Mouse (Mus musculus): ENCODE results near the gene Mill2. TPM values are rescaled to one million over a fixed set of nuclear protein-coding genes. Genes with fewer than 3 reads are reported as not detected.

Gene Mill2
- polyA plus RNA-seq, 1 experiment from 2014 or later = 0.31 TPM

DNA sequence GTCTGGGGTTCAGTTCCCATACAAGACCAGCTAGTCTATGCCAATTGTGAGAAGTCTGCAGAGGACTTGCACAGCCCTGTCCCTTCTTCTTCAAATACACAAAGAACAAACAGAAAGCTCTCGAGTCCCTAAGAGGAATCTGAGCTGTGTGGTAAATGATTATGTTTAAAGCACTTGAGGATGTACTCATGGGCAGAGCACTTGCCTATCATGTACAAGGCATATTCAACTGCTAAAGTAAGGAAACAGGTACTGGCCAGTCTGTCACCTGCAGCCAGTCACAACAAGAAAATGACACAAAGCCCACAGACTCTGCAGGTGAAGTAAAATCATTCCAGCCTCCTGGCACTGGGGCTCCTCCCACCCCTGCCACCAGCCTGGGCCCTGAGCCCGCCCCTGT, 60.7 kb downstream of the Mill2 start:
- Histone ChIP-seq H3K27ac (ENCODE audit: poor library complexity, severe bottlenecking) (no peak overlapping the region), H3K27me3 (replicated peaks) (no peaks in the 10 kb centered on the region), H3K4me1 (replicated peaks) (no peaks in the 10 kb centered on the region), H3K9me3 (replicated peaks) (no peaks in the 10 kb centered on the region), H3K4me3 (no peak overlapping the region), H3K36me3 (peaks cover 53% of the 10 kb centered on the region), H3K9ac (no peak overlapping the region), H3K4me2 (no peak overlapping the region)
- no peak for ATAC-seq (ENCODE audit: insufficient number of reproducible peaks, low FRiP score)
- 82% methylated on average over 2 of the region's 2 CpGs for WGBS

- Histone ChIP-seq H3K9ac (no peak overlapping the region), H3K9me3 (replicated peaks) (no peaks in the 10 kb centered on the region), H3K4me2 (no peak overlapping the region), H3K36me3 (peaks cover 57% of the 10 kb centered on the region), H3K4me1 (replicated peaks) (no peaks in the 10 kb centered on the region), H3K4me3 (no peak overlapping the region), H3K27ac (ENCODE audit: poor library complexity, severe bottlenecking) (no peak overlapping the region), H3K27me3 (replicated peaks) (no peaks in the 10 kb centered on the region)
- no peak for ATAC-seq (ENCODE audit: insufficient number of reproducible peaks, low FRiP score)
- WGBS = 58% methylated on average over 3 of the region's 3 CpGs
These were observed 62.7 kb downstream of the Mill2 start for GRCm38 (mm10) chr7:18902486-18902885.

DNA sequence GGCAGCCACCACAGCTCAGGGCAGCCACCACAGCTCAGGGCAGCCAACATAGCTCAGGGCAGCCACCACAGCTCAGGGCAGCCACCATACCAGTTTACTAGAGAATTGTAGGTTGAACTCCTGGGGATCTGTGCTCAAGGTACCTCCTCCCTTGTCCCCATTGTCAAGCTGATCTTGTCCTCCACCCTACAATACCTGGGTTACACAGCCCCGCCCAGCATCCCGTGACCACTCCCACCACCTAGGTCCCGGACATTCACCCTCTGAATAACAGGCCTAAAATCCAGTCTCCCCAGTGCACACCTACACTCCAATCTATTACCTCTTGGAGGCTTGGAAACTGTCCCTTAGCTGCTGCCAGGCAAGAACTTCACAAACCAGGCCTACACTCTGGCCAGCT, 65.2 kb downstream of the Mill2 start:
- Histone ChIP-seq H3K4me3 (no peak overlapping the region), H3K9me3 (replicated peaks) (no peaks in the 10 kb centered on the region), H3K36me3 (peaks cover 37% of the 10 kb centered on the region), H3K4me1 (replicated peaks) (peaks cover 8% of the 10 kb centered on the region), H3K27ac (ENCODE audit: poor library complexity, severe bottlenecking) (no peak overlapping the region), H3K27me3 (replicated peaks) (no peaks in the 10 kb centered on the region), H3K4me2 (no peak overlapping the region), H3K9ac (no peak overlapping the region)
- ATAC-seq (ENCODE audit: insufficient number of reproducible peaks, low FRiP score) = no peak
- WGBS = 72% methylated on average over 3 of the region's 3 CpGs

DNA sequence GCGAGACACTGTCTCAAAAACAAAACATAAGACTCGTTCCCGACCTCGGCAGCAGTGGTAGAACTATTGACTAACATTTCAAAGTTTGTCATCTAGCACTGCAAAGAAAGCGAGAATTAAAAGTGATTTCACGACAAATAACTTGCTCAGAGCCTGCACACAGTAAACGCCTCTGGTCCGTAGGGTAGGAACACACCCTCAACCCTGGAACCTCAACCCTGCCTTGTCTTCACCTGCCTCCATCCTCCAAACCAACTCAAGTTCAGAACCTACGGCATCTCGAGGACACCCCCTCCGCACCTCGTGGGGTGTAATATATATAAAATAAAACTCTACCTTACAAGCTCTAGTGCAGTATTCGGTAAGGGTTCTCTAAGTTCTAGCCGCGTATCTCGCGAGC, 70.0 kb downstream of the Mill2 start:
- Histone ChIP-seq H3K27me3 (replicated peaks) (no peaks in the 10 kb centered on the region), H3K4me3 (peak overlapping the region; percentile 82), H3K9me3 (replicated peaks) (0 out of 2 replicates have a peak, but pooled peaks cover 4% of the 10 kb centered on the region), H3K36me3 (0 out of 2 replicates have a peak, but pooled peaks cover 5% of the 10 kb centered on the region), H3K27ac (ENCODE audit: poor library complexity, severe bottlenecking) (no peak overlapping the region), H3K9ac (peak overlapping the region; percentile 82), H3K4me1 (replicated peaks) (peaks cover 13% of the 10 kb centered on the region), H3K4me2 (peak overlapping the region; percentile 70)
- WGBS = 8% methylated on average over 17 of the region's 17 CpGs
- ATAC-seq (ENCODE audit: insufficient number of reproducible peaks, low FRiP score) = peak; percentile 19; the same call in 1 of the 2 replicates

DNA sequence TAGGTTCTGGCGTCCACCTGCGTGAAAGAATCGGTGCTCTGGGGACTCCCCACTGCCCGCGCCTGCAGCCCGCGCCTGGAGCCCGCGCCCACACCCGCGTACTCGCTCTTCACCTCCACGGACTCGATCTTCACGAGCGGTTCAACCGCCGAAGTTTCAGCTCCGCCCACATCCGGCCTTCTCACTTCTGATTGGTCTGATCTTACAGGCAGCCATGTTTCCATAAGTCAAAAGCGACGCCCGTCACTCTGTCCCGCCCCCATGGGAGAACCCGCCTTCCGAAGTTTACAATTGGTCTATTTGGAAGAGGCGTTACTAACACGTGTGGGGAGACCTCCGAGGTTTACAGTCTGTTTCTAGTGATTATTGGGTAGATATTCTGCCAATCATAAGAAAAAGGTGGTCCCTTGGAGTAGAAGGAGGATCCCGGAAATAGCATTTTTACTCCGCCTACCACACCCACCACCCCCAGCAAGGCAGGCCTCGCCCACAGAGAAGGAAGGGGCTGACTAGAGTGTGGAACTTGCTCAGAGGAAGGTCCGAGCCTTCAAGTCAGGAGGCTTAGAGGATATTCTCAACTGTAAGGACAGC, 70.6 kb downstream of the Mill2 start, which contains the start of gene Ccdc61:
TSS of gene Ccdc61 (minus strand) at position 175 of the 591 bp plus-strand sequence.
- peak within 1 kb of the TSS; percentile 82 for H3K9ac ChIP-seq
- peaks cover 13% of the 10 kb centered on the region for H3K4me1 ChIP-seq (replicated peaks)
- 0 out of 2 replicates have a peak, but pooled peaks cover 5% of the 10 kb centered on the region for H3K36me3 ChIP-seq
- peak within 1 kb of the TSS; percentile 82 for H3K4me3 ChIP-seq
- ATAC-seq (ENCODE audit: insufficient number of reproducible peaks, low FRiP score) = peak; percentile 100
- H3K4me2 ChIP-seq = peak within 1 kb of the TSS; percentile 70
- H3K27me3 ChIP-seq (replicated peaks) = no peaks in the 10 kb centered on the region
- under 1% methylated on average over 33 of the region's 33 CpGs for WGBS
- no peak within 1 kb of the TSS for H3K27ac ChIP-seq (ENCODE audit: poor library complexity, severe bottlenecking)
- 0 out of 2 replicates have a peak, but pooled peaks cover 4% of the 10 kb centered on the region for H3K9me3 ChIP-seq (replicated peaks)

Other genes with a start within 250 kb of the Mill2 start
- not detected in 2 replicates for gene Psg23, start 223.5 kb upstream of the Mill2 start, polyA plus RNA-seq (2016; fragmentation: Nextera tagmentation; extraction: Ambion mirVana)
- not detected in 2 replicates for gene Psg21, start 183.2 kb upstream of the Mill2 start, polyA plus RNA-seq (2016; fragmentation: Nextera tagmentation; extraction: Ambion mirVana)
- not detected in 2 replicates for gene Psg20, start 153.8 kb upstream of the Mill2 start, polyA plus RNA-seq (2016; fragmentation: Nextera tagmentation; extraction: Ambion mirVana)
- not detected in 2 replicates for gene Psg22, start 121.9 kb upstream of the Mill2 start, polyA plus RNA-seq (2016; fragmentation: Nextera tagmentation; extraction: Ambion mirVana)
- gene Psg19, start 41.4 kb upstream of the Mill2 start, polyA plus RNA-seq (2016; fragmentation: Nextera tagmentation; extraction: Ambion mirVana) = not detected in 2 replicates
- not detected in 2 replicates for gene Psg17, start 18.4 kb upstream of the Mill2 start, polyA plus RNA-seq (2016; fragmentation: Nextera tagmentation; extraction: Ambion mirVana)
- 0.83 and 0.96 TPM in 2 replicates for gene Pglyrp1, start 31.4 kb downstream of the Mill2 start, polyA plus RNA-seq (2016; fragmentation: Nextera tagmentation; extraction: Ambion mirVana)
- 23.3 and 24.0 TPM in 2 replicates for gene Ccdc61, start 70.4 kb downstream of the Mill2 start, polyA plus RNA-seq (2016; fragmentation: Nextera tagmentation; extraction: Ambion mirVana)
- gene Nova2, start 85.9 kb downstream of the Mill2 start, polyA plus RNA-seq (2016; fragmentation: Nextera tagmentation; extraction: Ambion mirVana) = 0.60 and 0.64 TPM in 2 replicates
- gene Nanos2, start 147.4 kb downstream of the Mill2 start, polyA plus RNA-seq (2016; fragmentation: Nextera tagmentation; extraction: Ambion mirVana) = not detected in 2 replicates
- gene Mypop, start 151.3 kb downstream of the Mill2 start, polyA plus RNA-seq (2016; fragmentation: Nextera tagmentation; extraction: Ambion mirVana) = 2.7 and 3.0 TPM in 2 replicates
- 21.3 and 22.8 TPM in 2 replicates for gene Irf2bp1, start 164.1 kb downstream of the Mill2 start, polyA plus RNA-seq (2016; fragmentation: Nextera tagmentation; extraction: Ambion mirVana)
- gene Foxa3, start 183.6 kb downstream of the Mill2 start, polyA plus RNA-seq (2016; fragmentation: Nextera tagmentation; extraction: Ambion mirVana) = 0.37 TPM in 1 of 2 replicates, not detected in the other
- gene Sympk, start 184.4 kb downstream of the Mill2 start, polyA plus RNA-seq (2016; fragmentation: Nextera tagmentation; extraction: Ambion mirVana) = 33.2 TPM in 2 replicates
- not detected in 2 replicates for gene Rsph6a, start 214.7 kb downstream of the Mill2 start, polyA plus RNA-seq (2016; fragmentation: Nextera tagmentation; extraction: Ambion mirVana)
- gene Dmwd, start 236.3 kb downstream of the Mill2 start, polyA plus RNA-seq (2016; fragmentation: Nextera tagmentation; extraction: Ambion mirVana) = 15.4 and 15.5 TPM in 2 replicates
- 16.4 and 17.2 TPM in 2 replicates for gene Dmpk, start 243.9 kb downstream of the Mill2 start, polyA plus RNA-seq (2016; fragmentation: Nextera tagmentation; extraction: Ambion mirVana)